Mouse (Mus musculus): Measurements from ENCODE around the gene Phactr2.

Gene Phactr2

DNA sequence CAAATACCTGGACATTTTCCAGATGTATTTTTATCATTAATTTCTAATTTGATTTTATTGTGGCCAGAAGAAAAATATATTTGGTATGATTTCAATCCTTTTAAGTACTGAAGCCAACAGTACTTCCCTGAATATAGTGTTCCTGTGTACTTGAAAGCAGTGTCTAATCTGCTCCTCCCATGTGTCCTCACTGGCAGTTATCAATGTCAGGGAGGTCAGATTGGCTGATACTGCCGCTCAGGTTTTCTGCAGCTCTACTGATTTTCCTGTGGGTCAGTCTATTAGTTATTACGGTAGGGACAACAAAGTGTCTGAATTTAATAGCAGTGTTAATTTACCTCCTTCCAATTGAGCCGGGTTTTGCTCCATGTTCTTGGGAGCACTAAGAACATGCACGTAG, 312.2 kb downstream of the Phactr2 start:
- no peak for DNase-seq (ENCODE audit: low spot score)

DNA sequence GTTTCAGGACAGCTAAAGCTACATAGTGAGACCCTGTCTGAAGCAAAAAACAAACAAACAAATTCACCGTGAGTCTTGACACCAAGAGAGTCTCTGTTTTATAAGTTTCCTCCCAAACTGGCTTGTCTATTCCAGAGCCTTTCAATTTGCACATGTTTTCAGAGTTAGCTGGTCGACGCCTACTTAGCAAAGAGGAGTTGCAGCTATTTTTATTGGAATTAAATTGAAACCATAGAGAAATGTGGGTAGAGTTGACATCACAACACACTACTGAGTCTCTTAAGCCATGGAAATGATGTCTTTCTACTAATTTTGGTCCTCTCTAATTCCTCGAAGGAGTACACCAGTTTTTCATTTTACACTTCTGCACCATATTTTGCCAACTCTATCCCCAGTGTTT, 313.3 kb downstream of the Phactr2 start:
- DNase-seq (ENCODE audit: low spot score), result no peak
